Mouse (Mus musculus) natural killer cell, adult 2 months (primary cell): ENCODE measurements around the gene Htr7.

Source experiments
- DNase-seq, 2 experiments: peaks; one replicate each; pipeline ENCODE4 v3.0.0; 2022; ENCODE audit warnings: low spot score in 2 of 2

Gene Htr7

GRCm38 (mm10) chr19:35957656-35958055, 99.7 kb downstream of the Htr7 start:
- no peak for DNase-seq

GRCm38 (mm10) chr19:35955698-35956097, 101.6 kb downstream of the Htr7 start:
- no peak for DNase-seq

DNA sequence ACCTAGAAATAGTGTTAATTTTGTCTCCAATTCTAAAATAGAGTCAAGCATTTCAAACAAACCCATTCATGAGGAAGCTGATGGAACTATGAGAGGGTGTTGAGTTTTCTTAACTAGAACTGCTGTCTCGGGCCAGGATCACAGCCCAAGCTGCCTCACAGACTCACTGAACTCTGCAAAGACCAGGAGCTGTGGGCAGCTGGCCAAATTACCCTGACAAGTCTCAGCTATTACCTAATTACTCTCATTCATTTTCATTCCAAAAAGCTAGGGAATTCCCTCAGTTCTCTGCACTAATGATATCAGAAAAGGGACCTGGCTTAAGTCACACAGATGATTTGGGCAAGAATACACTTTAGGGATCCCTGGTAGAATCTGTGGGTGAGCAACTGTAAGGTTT, 107.4 kb downstream of the Htr7 start:
- no peak for DNase-seq

DNA sequence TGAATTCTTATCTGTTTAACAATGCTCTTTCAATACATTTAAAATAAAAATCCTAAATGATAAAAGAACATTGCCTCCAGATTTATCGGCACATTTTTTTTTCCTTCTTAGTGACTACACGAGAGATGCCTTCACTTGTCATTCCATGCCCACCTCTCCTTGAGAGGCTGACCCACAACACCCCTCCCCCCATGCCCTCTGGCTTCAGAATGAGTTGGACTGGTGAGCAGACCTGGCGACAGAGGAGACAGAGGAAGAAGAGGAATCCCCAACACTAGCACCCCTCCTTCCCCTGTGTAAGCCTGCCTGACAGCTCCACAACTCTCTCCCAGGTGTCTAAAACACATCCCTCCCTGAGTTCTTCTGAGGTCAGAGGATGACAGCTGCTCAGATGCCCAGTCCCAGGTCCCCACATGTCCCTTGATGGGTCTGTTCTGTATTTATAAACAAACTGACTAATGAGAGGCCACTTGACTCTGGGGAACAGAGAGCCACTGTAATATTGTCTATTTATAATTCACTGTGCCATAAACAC, 132.3 kb downstream of the Htr7 start:
- no peak for DNase-seq

GRCm38 (mm10) chr19:35924418-35924817, 132.9 kb downstream of the Htr7 start:
- DNase-seq: no peak
